Mouse (Mus musculus): ENCODE results near the gene Rala. TPM values are rescaled to one million over a fixed set of nuclear protein-coding genes. Genes with fewer than 3 reads are reported as not detected.

The Rala gene
- total and polyA plus RNA-seq, 3 experiments, result 26.7 to 45.3 (median 31.1) TPM

GRCm38 (mm10) chr13:17866741-17867140 is 77.3 kb downstream of the Rala start:
- H3K36me3 ChIP-seq (replicated peaks in 1 of 2; ENCODE audit: control insufficient read depth in 1 of 2, insufficient read depth in 1 of 2, low read length in 1 of 2), result no peaks in the 10 kb centered on the region
- H3K4me2 ChIP-seq (ENCODE audit: insufficient read depth, low read depth, poor library complexity, severe bottlenecking), result no peak overlapping the region
- no peak for DNase-seq (ENCODE audit: extremely low read depth)
- no peaks in the 10 kb centered on the region for H3K27me3 ChIP-seq (replicated peaks)
- no peaks in the 10 kb centered on the region for H3K9me3 ChIP-seq (replicated peaks; ENCODE audit: low read length)
- no peak for TF ChIP-seq ZNF384 (IDR thresholded peaks at IDR 0.05; ENCODE audit: low read depth, low read length)
- no peak for TF ChIP-seq NRF1 (IDR thresholded peaks at IDR 0.05; ENCODE audit: low read depth, low read length)
- TF ChIP-seq RAD21 (IDR thresholded peaks at IDR 0.05; ENCODE audit: low read depth, low read length), result no peak
- TF ChIP-seq ZMIZ1 (IDR thresholded peaks at IDR 0.05; ENCODE audit: low read depth, low read length), result no peak
- no peak for TF ChIP-seq ETS1 (conservative IDR thresholded peaks at IDR 0.05; ENCODE audit: low read depth, low read length)
- H3K27ac ChIP-seq (ENCODE audit: insufficient read depth, low read depth), result no peak overlapping the region
- no peaks in the 10 kb centered on the region for H3K4me1 ChIP-seq (ENCODE audit: control insufficient read depth in 1 of 2, insufficient read depth in 2 of 2)
- no peaks in the 10 kb centered on the region for H3K79me2 ChIP-seq (replicated peaks; ENCODE audit: control insufficient read depth, extremely low read depth, insufficient read depth, poor library complexity, severe bottlenecking)
- in situ Hi-C loops (cut with MboI; ENCODE audit: low pct_ligation_motif_present, low pct_unique_long_range_greater_than_20kb, low sequenced_read_pairs), result no loop called here
- H3K9ac ChIP-seq (ENCODE audit: insufficient read depth, low read depth), result no peak overlapping the region
- dilution Hi-C loops (cut with MboI; ENCODE audit: extremely low pct_ligation_motif_present, extremely low pct_unique_long_range_greater_than_20kb, low sequenced_read_pairs), result no loop called here
- H3K4me3 ChIP-seq (replicated peaks in 1 of 3; ENCODE audit: low read depth in 2 of 3, low read length in 2 of 3, poor library complexity in 1 of 3), result no peak overlapping the region

- no peak overlapping the region for H3K9ac ChIP-seq (ENCODE audit: insufficient read depth, low read depth)
- no peak overlapping the region for H3K4me3 ChIP-seq (replicated peaks in 1 of 3; ENCODE audit: low read depth in 2 of 3, low read length in 2 of 3, poor library complexity in 1 of 3)
- dilution Hi-C loops (cut with MboI; ENCODE audit: extremely low pct_ligation_motif_present, extremely low pct_unique_long_range_greater_than_20kb, low sequenced_read_pairs), result no loop called here
- no peaks in the 10 kb centered on the region for H3K27me3 ChIP-seq (replicated peaks)
- no peak overlapping the region for H3K4me2 ChIP-seq (ENCODE audit: insufficient read depth, low read depth, poor library complexity, severe bottlenecking)
- H3K27ac ChIP-seq (ENCODE audit: insufficient read depth, low read depth), result no peak overlapping the region
- no peaks in the 10 kb centered on the region for H3K36me3 ChIP-seq (replicated peaks in 1 of 2; ENCODE audit: control insufficient read depth in 1 of 2, insufficient read depth in 1 of 2, low read length in 1 of 2)
- in situ Hi-C loops (cut with MboI; ENCODE audit: low pct_ligation_motif_present, low pct_unique_long_range_greater_than_20kb, low sequenced_read_pairs), result no loop called here
- no peak for TF ChIP-seq SMC3 (IDR thresholded peaks at IDR 0.05; ENCODE audit: low read depth, low read length)
- no peak for TF ChIP-seq MXI1 (IDR thresholded peaks at IDR 0.05; ENCODE audit: low read depth, low read length)
- TF ChIP-seq USF1 (IDR thresholded peaks at IDR 0.05; ENCODE audit: low read depth, low read length), result no peak
- no peak for TF ChIP-seq POLR2A (IDR thresholded peaks at IDR 0.05; ENCODE audit: low read depth, low read length)
- TF ChIP-seq ZNF384 (IDR thresholded peaks at IDR 0.05; ENCODE audit: low read depth, low read length), result no peak
- no peak for TF ChIP-seq IRF4 (IDR thresholded peaks at IDR 0.05; ENCODE audit: low read depth, low read length)
- TF ChIP-seq MAZ (IDR thresholded peaks at IDR 0.05; ENCODE audit: low read depth, low read length), result no peak
- no peak for TF ChIP-seq TCF12 (IDR thresholded peaks at IDR 0.05; ENCODE audit: low read depth, low read length)
- TF ChIP-seq ETS1 (conservative IDR thresholded peaks at IDR 0.05; ENCODE audit: low read depth, low read length), result no peak
- no peak for TF ChIP-seq BHLHE40 (IDR thresholded peaks at IDR 0.05; ENCODE audit: low read depth, low read length)
- no peak for TF ChIP-seq ZC3H11A (IDR thresholded peaks at IDR 0.05; ENCODE audit: low read depth, low read length)
- no peak for TF ChIP-seq PAX5 (IDR thresholded peaks at IDR 0.05; ENCODE audit: low read length)
- TF ChIP-seq EP300 (IDR thresholded peaks at IDR 0.05; ENCODE audit: low read length), result no peak
- no peak for TF ChIP-seq MYC (IDR thresholded peaks at IDR 0.05; ENCODE audit: low read depth, low read length)
- TF ChIP-seq HCFC1 (IDR thresholded peaks at IDR 0.05; ENCODE audit: low read depth, low read length), result no peak
- TF ChIP-seq MAFK (IDR thresholded peaks at IDR 0.05; ENCODE audit: insufficient replicate concordance, low read length), result no peak
- TF ChIP-seq RCOR1 (conservative IDR thresholded peaks at IDR 0.05; ENCODE audit: low read depth, low read length), result no peak
- no peak for TF ChIP-seq CHD2 (IDR thresholded peaks at IDR 0.05; ENCODE audit: low read length)
- no peaks in the 10 kb centered on the region for H3K79me2 ChIP-seq (replicated peaks; ENCODE audit: control insufficient read depth, extremely low read depth, insufficient read depth, poor library complexity, severe bottlenecking)
- peaks cover 3% of the 10 kb centered on the region for H3K9me3 ChIP-seq (replicated peaks; ENCODE audit: low read length)
- no peaks in the 10 kb centered on the region for H3K4me1 ChIP-seq (ENCODE audit: control insufficient read depth in 1 of 2, insufficient read depth in 2 of 2)
- DNase-seq (ENCODE audit: extremely low read depth), result no peak
These were observed 83.5 kb downstream of the Rala start for GRCm38 (mm10) chr13:17860536-17860935.

Data from CH12.LX (cell line).